ENCODE assay signal across 9 mouse cellular contexts in genomic region chr1:162218530-162219180, GRCm38 (mm10).
DNase-seq lines count a peak whose midpoint lies in the region; ATAC-seq and TF ChIP-seq lines count a peak whose summit lies in the region.
"Had no signal": no experiment of that assay in that cellular context is flagged by ENCODE, and none has a peak within 500 bp of the region (broad histone marks: within the 10 kb centered on the region; RNA-seq: fewer than 3 reads in every experiment).

No protein-coding gene starts in this region.

- DNase-seq in kidney, adult 2 months = peak; percentile 39
- DNase-seq in kidney, adult 18-20 months = no peak
- peak; percentile 20 for DNase-seq in Muller cell, postnatal 12 days (ENCODE audit: inconsistent ontology term)
- DNase-seq in retina, postnatal 1 day = no peak
- no peak for DNase-seq in left cerebral cortex, postnatal 36 days (ENCODE audit: low spot score in 2 of 2)
- no peak for DNase-seq in spleen, adult 12 weeks (ENCODE audit: low spot score)

- no peak overlapping the region for H3K4me3 ChIP-seq in kidney, adult 2 months (ENCODE audit: insufficient read depth, low read depth, low read length)
- peak overlapping the region; percentile 69 for H3K4me3 ChIP-seq in embryonic fibroblast, embryonic 13.5 days (ENCODE audit: insufficient read depth, low read length)
- peak overlapping the region; percentile 26; the same call in 1 of the 2 replicates for H3K4me3 ChIP-seq in liver, embryonic 12.5 days
- H3K4me3 ChIP-seq: layer of hippocampus, adult 2 months had no signal

- H3K36me3 ChIP-seq in kidney, adult 2 months (ENCODE audit: control insufficient read depth, insufficient read depth, low read length) = no peaks in the 10 kb centered on the region
- H3K36me3 ChIP-seq in liver, embryonic 12.5 days = no peaks in the 10 kb centered on the region

- H3K4me1 ChIP-seq in kidney, adult 2 months (ENCODE audit: control insufficient read depth, insufficient read depth, low read length) = no peaks in the 10 kb centered on the region
- H3K4me1 ChIP-seq in embryonic fibroblast, embryonic 13.5 days (ENCODE audit: control insufficient read depth, insufficient read depth, low read length) = peaks cover 10% of the 10 kb centered on the region
- H3K4me1 ChIP-seq in liver, embryonic 12.5 days = no peaks in the 10 kb centered on the region

- no peak for TF ChIP-seq POLR2A in kidney, adult 2 months (IDR thresholded peaks at IDR 0.05; ENCODE audit: low read depth, low read length)
- TF ChIP-seq POLR2A in embryonic fibroblast, embryonic 13.5 days (IDR thresholded peaks at IDR 0.05; ENCODE audit: low read depth, low read length) = peak; percentile 64

- no peak for TF ChIP-seq CTCF in kidney, adult 2 months (conservative IDR thresholded peaks at IDR 0.05; ENCODE audit: insufficient read depth, insufficient read length, low read depth, low read length)
- no peak for TF ChIP-seq CTCF in embryonic fibroblast, embryonic 13.5 days (IDR thresholded peaks at IDR 0.05; ENCODE audit: borderline replicate concordance, insufficient read depth, low read length)

- no peak overlapping the region for H3K9ac ChIP-seq in liver, embryonic 12.5 days

- 51% methylated on average over 8 of the region's 8 CpGs for whole genome bisulfite sequencing in kidney, adult 2 months
- 34% methylated on average over 8 of the region's 8 CpGs for WGBS in liver, embryonic 12.5 days (ENCODE audit: insufficient replicate concordance)

- no peak for ATAC-seq in liver, embryonic 12.5 days

- H3K4me2 ChIP-seq in liver, embryonic 12.5 days = no peak overlapping the region

- 0 out of 2 replicates have a peak overlapping the region, but pooled peaks have one; percentile 22 for H3K27ac ChIP-seq in kidney, adult 2 months (ENCODE audit: insufficient read depth, low read depth, low read length)
- peak overlapping the region; percentile 99 for H3K27ac ChIP-seq in embryonic fibroblast, embryonic 13.5 days (ENCODE audit: insufficient read depth, low read length)
- H3K27ac ChIP-seq in liver, embryonic 12.5 days = peak overlapping the region; percentile 70
- H3K27ac ChIP-seq: layer of hippocampus, adult 2 months had no signal

- H3K27me3 ChIP-seq in kidney, adult 2 months (replicated peaks; ENCODE audit: control insufficient read depth, insufficient read depth, low read length) = no peaks in the 10 kb centered on the region
- H3K27me3 ChIP-seq in liver, embryonic 12.5 days (replicated peaks) = no peaks in the 10 kb centered on the region

- no peaks in the 10 kb centered on the region for H3K9me3 ChIP-seq in liver, embryonic 12.5 days (replicated peaks)

- intact Hi-C loops in left cerebral cortex, postnatal 36 days (cut with DNase I) = no loop called here

Comparison
In these comparisons a context has a peak if more than half of its experiments do, and no peak if none do; other contexts are left out.
1. DNase-seq: peak in kidney, adult 2 months (single experiment) and Muller cell, postnatal 12 days (single experiment); none in kidney, adult 18-20 months (single experiment), retina, postnatal 1 day (single experiment), left cerebral cortex, postnatal 36 days (0 of 2) and spleen, adult 12 weeks (single experiment).
2. H3K27ac ChIP-seq: peak in every context shown above with its lines; median percentile 99 in embryonic fibroblast, embryonic 13.5 days; 70 in liver, embryonic 12.5 days; 22 in kidney, adult 2 months.